Mouse (Mus musculus): ENCODE results near the gene Commd1. TPM values are rescaled to one million over a fixed set of nuclear protein-coding genes. Genes with fewer than 3 reads are reported as not detected.

Gene Commd1
- total RNA-seq, 1 experiment from 2014 or later: 102 TPM

- peak; percentile 96 for DNase-seq
Observed at GRCm38 (mm10) chr11:22859633-22860334, 122.4 kb downstream of the Commd1 start.

- no peak for DNase-seq
Observed at GRCm38 (mm10) chr11:22859301-22859632, 122.9 kb downstream of the Commd1 start.

GRCm38 (mm10) chr11:22858441-22859300, 123.5 kb downstream of the Commd1 start:
- peak; percentile 45 for DNase-seq

GRCm38 (mm10) chr11:22857705-22858440, 124.3 kb downstream of the Commd1 start:
- DNase-seq: peak; percentile 64

- no peak for DNase-seq
Observed at GRCm38 (mm10) chr11:22857106-22857704, 125.0 kb downstream of the Commd1 start.

GRCm38 (mm10) chr11:22856371-22856965, 125.7 kb downstream of the Commd1 start:
- no peak for DNase-seq

GRCm38 (mm10) chr11:22854571-22854970, 127.6 kb downstream of the Commd1 start:
- no peak for DNase-seq

GRCm38 (mm10) chr11:22853477-22854157, 128.6 kb downstream of the Commd1 start:
- DNase-seq: peak; percentile 67

GRCm38 (mm10) chr11:22852510-22852909, 129.7 kb downstream of the Commd1 start:
- no peak for DNase-seq

- no peak for DNase-seq
Observed at GRCm38 (mm10) chr11:22851416-22851815, 130.8 kb downstream of the Commd1 start.

- DNase-seq: no peak
Observed at GRCm38 (mm10) chr11:22850077-22850476, 132.1 kb downstream of the Commd1 start.

- DNase-seq: no peak
Observed at GRCm38 (mm10) chr11:22848649-22849195, 133.5 kb downstream of the Commd1 start.

GRCm38 (mm10) chr11:22847732-22848648, 134.2 kb downstream of the Commd1 start:
- peak; percentile 53 for DNase-seq

- DNase-seq: no peak
Observed at GRCm38 (mm10) chr11:22846960-22847731, 135.0 kb downstream of the Commd1 start.

Other genes with a start within 250 kb of the Commd1 start
- gene B3gnt2, start 121.4 kb downstream of the Commd1 start, total RNA-seq (2021): 43.9 and 46.6 TPM in 2 replicates
- 25.6 and 28.3 TPM in 2 replicates for gene Zrsr1, start 10.4 kb downstream of the Commd1 start, total RNA-seq (2021)
- 27.5 and 33.1 TPM in 2 replicates for gene Gm28048, start 292 bp downstream of the Commd1 start, total RNA-seq (2021)
- gene Cct4, start 8.1 kb upstream of the Commd1 start, total RNA-seq (2021): 210 and 212 TPM in 2 replicates
- gene Fam161a, start 25.1 kb upstream of the Commd1 start, total RNA-seq (2021): 40.7 and 45.5 TPM in 2 replicates

Measured in adrenal gland, postnatal 14 days (tissue).